Mouse (Mus musculus): Measurements from ENCODE around the gene Vsx2. TPM values are rescaled to one million over a fixed set of nuclear protein-coding genes. Genes with fewer than 3 reads are reported as not detected.
A peak's percentile ranks its signal among the peaks of the same experiment; 100 is the strongest.

Gene Vsx2
- polyA plus RNA-seq, 1 experiment = 0.02 TPM

- TF ChIP-seq POLR2A (IDR thresholded peaks at IDR 0.05; ENCODE audit: control insufficient read depth, low read depth, low read length) (no peak), CTCF (IDR thresholded peaks at IDR 0.05; ENCODE audit: control insufficient read depth, insufficient read depth, insufficient replicate concordance, low read depth, low read length) (no peak)
- Histone ChIP-seq H3K36me3 (ENCODE audit: control insufficient read depth, insufficient read depth, low read length) (no peaks in the 10 kb centered on the region), H3K4me3 (ENCODE audit: control insufficient read depth, low read depth, low read length) (no peak overlapping the region), H3K4me1 (ENCODE audit: control insufficient read depth, insufficient read depth, low read length) (peaks cover 6% of the 10 kb centered on the region; the same call in 1 of the 2 replicates), H3K27ac (ENCODE audit: control insufficient read depth, insufficient read depth, low read depth, low read length) (no peak overlapping the region), H3K27me3 (ENCODE audit: control insufficient read depth, insufficient read depth, low read length) (no peaks in the 10 kb centered on the region)
Observed at GRCm38 (mm10) chr12:84555218-84555617, 14.3 kb upstream of the Vsx2 start.

GRCm38 (mm10) chr12:84562558-84562957 is 7.0 kb upstream of the Vsx2 start:
- Histone ChIP-seq H3K27ac (ENCODE audit: control insufficient read depth, insufficient read depth, low read depth, low read length) (no peak overlapping the region), H3K4me3 (ENCODE audit: control insufficient read depth, low read depth, low read length) (no peak overlapping the region), H3K27me3 (ENCODE audit: control insufficient read depth, insufficient read depth, low read length) (no peaks in the 10 kb centered on the region), H3K4me1 (ENCODE audit: control insufficient read depth, insufficient read depth, low read length) (no peaks in the 10 kb centered on the region), H3K36me3 (ENCODE audit: control insufficient read depth, insufficient read depth, low read length) (no peaks in the 10 kb centered on the region)
- TF ChIP-seq POLR2A (IDR thresholded peaks at IDR 0.05; ENCODE audit: control insufficient read depth, low read depth, low read length) (no peak), CTCF (IDR thresholded peaks at IDR 0.05; ENCODE audit: control insufficient read depth, insufficient read depth, insufficient replicate concordance, low read depth, low read length) (peak; percentile 73; the same call in 1 of the 2 replicates)

GRCm38 (mm10) chr12:84567576-84567975 is 2.0 kb upstream of the Vsx2 start:
- TF ChIP-seq CTCF (IDR thresholded peaks at IDR 0.05; ENCODE audit: control insufficient read depth, insufficient read depth, insufficient replicate concordance, low read depth, low read length) (no peak), POLR2A (IDR thresholded peaks at IDR 0.05; ENCODE audit: control insufficient read depth, low read depth, low read length) (no peak)
- Histone ChIP-seq H3K27ac (ENCODE audit: control insufficient read depth, insufficient read depth, low read depth, low read length) (no peak overlapping the region), H3K27me3 (ENCODE audit: control insufficient read depth, insufficient read depth, low read length) (peaks cover 8% of the 10 kb centered on the region), H3K36me3 (ENCODE audit: control insufficient read depth, insufficient read depth, low read length) (no peaks in the 10 kb centered on the region), H3K4me1 (ENCODE audit: control insufficient read depth, insufficient read depth, low read length) (peaks cover 14% of the 10 kb centered on the region), H3K4me3 (ENCODE audit: control insufficient read depth, low read depth, low read length) (no peak overlapping the region)

GRCm38 (mm10) chr12:84569976-84570693 is 573 bp downstream of the Vsx2 start:
- TF ChIP-seq POLR2A (IDR thresholded peaks at IDR 0.05; ENCODE audit: control insufficient read depth, low read depth, low read length) (no peak), CTCF (IDR thresholded peaks at IDR 0.05; ENCODE audit: control insufficient read depth, insufficient read depth, insufficient replicate concordance, low read depth, low read length) (no peak)
- Histone ChIP-seq H3K4me3 (ENCODE audit: control insufficient read depth, low read depth, low read length) (no peak overlapping the region; the same call in 1 of the 2 replicates), H3K27me3 (ENCODE audit: control insufficient read depth, insufficient read depth, low read length) (peaks cover 8% of the 10 kb centered on the region), H3K27ac (ENCODE audit: control insufficient read depth, insufficient read depth, low read depth, low read length) (no peak overlapping the region), H3K4me1 (ENCODE audit: control insufficient read depth, insufficient read depth, low read length) (peaks cover 14% of the 10 kb centered on the region), H3K36me3 (ENCODE audit: control insufficient read depth, insufficient read depth, low read length) (no peaks in the 10 kb centered on the region)

- H3K27me3 ChIP-seq (ENCODE audit: control insufficient read depth, insufficient read depth, low read length) = peaks cover 8% of the 10 kb centered on the region
- no peaks in the 10 kb centered on the region for H3K36me3 ChIP-seq (ENCODE audit: control insufficient read depth, insufficient read depth, low read length)
- H3K27ac ChIP-seq (ENCODE audit: control insufficient read depth, insufficient read depth, low read depth, low read length) = no peak overlapping the region
- TF ChIP-seq CTCF (IDR thresholded peaks at IDR 0.05; ENCODE audit: control insufficient read depth, insufficient read depth, insufficient replicate concordance, low read depth, low read length) = no peak
- TF ChIP-seq POLR2A (IDR thresholded peaks at IDR 0.05; ENCODE audit: control insufficient read depth, low read depth, low read length) = no peak
- H3K4me1 ChIP-seq (ENCODE audit: control insufficient read depth, insufficient read depth, low read length) = peaks cover 14% of the 10 kb centered on the region
- no peak overlapping the region for H3K4me3 ChIP-seq (ENCODE audit: control insufficient read depth, low read depth, low read length)
Observed at GRCm38 (mm10) chr12:84570694-84571415, 1.3 kb downstream of the Vsx2 start.

GRCm38 (mm10) chr12:84571466-84572340 is 2.1 kb downstream of the Vsx2 start:
- no peak overlapping the region for H3K4me3 ChIP-seq (ENCODE audit: control insufficient read depth, low read depth, low read length)
- H3K27ac ChIP-seq (ENCODE audit: control insufficient read depth, insufficient read depth, low read depth, low read length) = no peak overlapping the region
- no peak for TF ChIP-seq CTCF (IDR thresholded peaks at IDR 0.05; ENCODE audit: control insufficient read depth, insufficient read depth, insufficient replicate concordance, low read depth, low read length)
- no peak for TF ChIP-seq POLR2A (IDR thresholded peaks at IDR 0.05; ENCODE audit: control insufficient read depth, low read depth, low read length)
- no peaks in the 10 kb centered on the region for H3K36me3 ChIP-seq (ENCODE audit: control insufficient read depth, insufficient read depth, low read length)
- peaks cover 8% of the 10 kb centered on the region for H3K27me3 ChIP-seq (ENCODE audit: control insufficient read depth, insufficient read depth, low read length)
- peaks cover 14% of the 10 kb centered on the region for H3K4me1 ChIP-seq (ENCODE audit: control insufficient read depth, insufficient read depth, low read length)

GRCm38 (mm10) chr12:84572341-84572720 is 2.8 kb downstream of the Vsx2 start:
- no peak for TF ChIP-seq POLR2A (IDR thresholded peaks at IDR 0.05; ENCODE audit: control insufficient read depth, low read depth, low read length)
- TF ChIP-seq CTCF (IDR thresholded peaks at IDR 0.05; ENCODE audit: control insufficient read depth, insufficient read depth, insufficient replicate concordance, low read depth, low read length) = no peak
- H3K27ac ChIP-seq (ENCODE audit: control insufficient read depth, insufficient read depth, low read depth, low read length) = no peak overlapping the region
- no peaks in the 10 kb centered on the region for H3K36me3 ChIP-seq (ENCODE audit: control insufficient read depth, insufficient read depth, low read length)
- H3K4me3 ChIP-seq (ENCODE audit: control insufficient read depth, low read depth, low read length) = no peak overlapping the region
- H3K4me1 ChIP-seq (ENCODE audit: control insufficient read depth, insufficient read depth, low read length) = peaks cover 14% of the 10 kb centered on the region
- peaks cover 8% of the 10 kb centered on the region for H3K27me3 ChIP-seq (ENCODE audit: control insufficient read depth, insufficient read depth, low read length)
